7 mouse cellular contexts compared by ENCODE assay signal in genomic region chr2:143914760-143915599, GRCm38 (mm10). TPM values are rescaled to one million over a fixed set of nuclear protein-coding genes. Genes with fewer than 3 reads are reported as not detected.
DNase-seq lines count a peak whose midpoint lies in the region; ATAC-seq lines count a peak whose summit lies in the region.

Dstn (plus strand) TSS chr2:143915320.

- DNase-seq in adrenal gland, adult 18-20 months (ENCODE audit: low spot score in 2 of 2), result peak; percentile 98 to 99
- DNase-seq in embryo, embryonic 11 days, result peak; percentile 95
- DNase-seq in gastrocnemius, postnatal 36 days, result peak; percentile 94 to 99
- peak; percentile 96 to 97 for DNase-seq in left cerebral cortex, postnatal 25 days (ENCODE audit: low spot score in 2 of 2)
- DNase-seq in midbrain, embryonic 10.5 days (ENCODE audit: low spot score), result peak; percentile 98
- DNase-seq in right cerebral cortex, postnatal 4 days, result peak; percentile 95

- H3K4me3 ChIP-seq in intestine, embryonic 15.5 days (replicated peaks), result peak within 1 kb of the TSS; percentile 66
- H3K4me3 ChIP-seq in midbrain, embryonic 10.5 days, result peak within 1 kb of the TSS; percentile 79

- peak within 1 kb of the TSS; percentile 63 for H3K4me2 ChIP-seq in intestine, embryonic 15.5 days (replicated peaks)

- intact Hi-C loops in gastrocnemius, postnatal 36 days (cut with DNase I), result loop anchor here (5.0 kb wide), 2 partner anchors 48 to 52 kb away; no protein-coding TSS in a partner anchor
- intact Hi-C loops in left cerebral cortex, postnatal 25 days (cut with DNase I), result no loop called here

- WGBS in intestine, embryonic 15.5 days, result under 1% methylated on average over 71 of the region's 71 CpGs
- WGBS in midbrain, embryonic 10.5 days, result under 1% methylated on average over 71 of the region's 71 CpGs

- no peaks in the 10 kb centered on the region for H3K36me3 ChIP-seq in intestine, embryonic 15.5 days
- H3K36me3 ChIP-seq in midbrain, embryonic 10.5 days, result no peaks in the 10 kb centered on the region

- peak within 1 kb of the TSS; percentile 74 for H3K9ac ChIP-seq in intestine, embryonic 15.5 days

- ATAC-seq in intestine, embryonic 15.5 days, result peak; percentile 95

- H3K27me3 ChIP-seq in intestine, embryonic 15.5 days (replicated peaks), result no peaks in the 10 kb centered on the region
- H3K27me3 ChIP-seq in midbrain, embryonic 10.5 days (ENCODE audit: low read depth, poor library complexity, severe bottlenecking), result no peaks in the 10 kb centered on the region

- H3K4me1 ChIP-seq in intestine, embryonic 15.5 days (replicated peaks), result 0 out of 2 replicates have a peak, but pooled peaks cover 3% of the 10 kb centered on the region
- H3K4me1 ChIP-seq in midbrain, embryonic 10.5 days, result peaks cover 31% of the 10 kb centered on the region

- peak within 1 kb of the TSS; percentile 98 for H3K27ac ChIP-seq in intestine, embryonic 15.5 days
- H3K27ac ChIP-seq in midbrain, embryonic 10.5 days (replicated peaks), result peak within 1 kb of the TSS; percentile 95

- H3K9me3 ChIP-seq in intestine, embryonic 15.5 days, result no peaks in the 10 kb centered on the region
- H3K9me3 ChIP-seq in midbrain, embryonic 10.5 days (replicated peaks), result no peaks in the 10 kb centered on the region

RNA-seq across cellular contexts. Expression of gene Dstn, which starts in this region (rescaled TPM):
- total RNA-seq in adrenal gland, adult 18-20 months (2021), result 100 to 1,000 TPM; 183 to 264 TPM
- 10 to 100 TPM; 21.0 to 27.2 TPM for total RNA-seq in gastrocnemius, postnatal 36 days (2021)
- polyA plus RNA-seq in intestine, embryonic 15.5 days (2015; fragmentation: Nextera tagmentation; extraction: Ambion mirVana), result 674 and 711 TPM in 2 replicates
- total RNA-seq in left cerebral cortex, postnatal 25 days (2021), result 100 to 1,000 TPM; 171 to 186 TPM
- polyA plus RNA-seq in midbrain, embryonic 10.5 days (2016; fragmentation: Nextera tagmentation; extraction: Ambion mirVana), result 314 and 333 TPM in 2 replicates

Comparison
In these comparisons a context has a peak if more than half of its experiments do, and no peak if none do; other contexts are left out.
1. Peak in every context shown above with its lines: DNase-seq, ATAC-seq, H3K4me3 ChIP-seq and H3K27ac ChIP-seq.
2. RNA of gene Dstn (total RNA-seq): 183 to 264 TPM in adrenal gland, adult 18-20 months and 171 to 186 TPM in left cerebral cortex, postnatal 25 days; 21.0 to 27.2 TPM in gastrocnemius, postnatal 36 days; every median in the first group is over 4 times any median in the second.